Mouse (Mus musculus): Measurements from ENCODE around the gene Slc7a5. TPM values are rescaled to one million over a fixed set of nuclear protein-coding genes. Genes with fewer than 3 reads are reported as not detected.

Gene Slc7a5
- polyA plus RNA-seq, 1 experiment from 2014 or later: 17.5 TPM

- no peaks in the 10 kb centered on the region for H3K9me3 ChIP-seq
- H3K4me1 ChIP-seq: 0 out of 2 replicates have a peak, but pooled peaks cover 3% of the 10 kb centered on the region
- no peak for ATAC-seq (ENCODE audit: insufficient number of reproducible peaks, insufficient read depth, low FRiP score, low TSS enrichment)
- no peak overlapping the region for H3K9ac ChIP-seq
- H3K4me3 ChIP-seq: no peak overlapping the region
- H3K27ac ChIP-seq: no peak overlapping the region
- no peaks in the 10 kb centered on the region for H3K27me3 ChIP-seq
- H3K36me3 ChIP-seq: no peaks in the 10 kb centered on the region
- H3K4me2 ChIP-seq (replicated peaks): no peak overlapping the region
Observed at GRCm38 (mm10) chr8:121846815-121847214, 60.7 kb downstream of the Slc7a5 start.

- ATAC-seq (ENCODE audit: insufficient number of reproducible peaks, insufficient read depth, low FRiP score, low TSS enrichment): no peak
- Histone ChIP-seq H3K4me2 (replicated peaks) (no peak overlapping the region), H3K4me1 (no peaks in the 10 kb centered on the region), H3K27me3 (no peaks in the 10 kb centered on the region), H3K4me3 (no peak overlapping the region), H3K9ac (no peak overlapping the region), H3K36me3 (no peaks in the 10 kb centered on the region), H3K9me3 (no peaks in the 10 kb centered on the region), H3K27ac (no peak overlapping the region)
- 60% methylated on average over 6 of the region's 7 CpGs for WGBS
Observed at GRCm38 (mm10) chr8:121844765-121845164, 62.7 kb downstream of the Slc7a5 start.

GRCm38 (mm10) chr8:121843184-121843733 is 64.2 kb downstream of the Slc7a5 start:
- H3K4me1 ChIP-seq: no peaks in the 10 kb centered on the region
- WGBS: 73% methylated on average over 3 of the region's 3 CpGs
- no peak overlapping the region for H3K4me3 ChIP-seq
- H3K9me3 ChIP-seq: no peaks in the 10 kb centered on the region
- H3K36me3 ChIP-seq: no peaks in the 10 kb centered on the region
- H3K4me2 ChIP-seq (replicated peaks): no peak overlapping the region
- no peaks in the 10 kb centered on the region for H3K27me3 ChIP-seq
- H3K9ac ChIP-seq: no peak overlapping the region
- H3K27ac ChIP-seq: no peak overlapping the region
- no peak for ATAC-seq (ENCODE audit: insufficient number of reproducible peaks, insufficient read depth, low FRiP score, low TSS enrichment)

DNA sequence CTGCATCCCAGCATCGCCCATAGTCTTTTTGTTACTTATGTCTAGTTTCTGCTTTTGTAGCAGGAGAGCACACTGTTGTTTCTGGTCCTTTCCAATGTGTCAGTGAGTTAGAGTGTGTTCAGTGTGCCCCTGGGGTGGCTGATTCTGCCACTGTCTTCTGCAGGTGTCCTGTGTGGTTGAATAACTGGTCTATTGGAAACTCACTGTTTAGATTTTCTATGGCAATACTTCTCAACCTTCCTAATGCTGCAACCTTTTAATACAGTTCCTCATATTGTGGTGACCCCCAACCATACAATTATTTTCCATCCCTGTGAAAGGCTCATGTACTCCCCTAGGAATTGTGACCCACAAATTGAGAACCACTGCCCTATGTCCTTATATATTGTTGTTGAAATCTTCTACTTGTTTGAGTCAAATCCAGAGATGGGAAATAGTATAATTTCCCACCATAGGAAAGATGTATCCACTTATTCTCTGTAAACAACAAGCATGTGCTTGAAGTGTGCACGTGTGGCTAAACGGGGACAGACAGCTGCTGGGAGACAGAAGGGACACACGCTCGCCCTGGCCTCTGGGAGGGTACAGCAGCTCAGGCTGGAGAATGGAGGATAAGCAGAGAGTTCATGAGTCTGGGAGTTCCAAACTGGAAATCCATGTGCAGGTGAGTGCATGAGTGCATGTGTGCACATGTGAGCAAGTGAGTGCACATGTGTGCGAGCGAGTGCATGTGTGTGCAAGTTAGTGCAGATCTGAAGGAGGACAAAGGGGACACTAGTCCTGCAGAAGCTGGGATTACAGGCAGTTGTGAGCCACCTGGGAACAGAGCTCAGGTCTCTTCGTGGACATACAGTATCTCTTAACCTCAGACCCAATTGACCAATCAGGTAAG is 65.2 kb downstream of the Slc7a5 start:
- 88% methylated on average over 8 of the region's 8 CpGs for WGBS

GRCm38 (mm10) chr8:121841242-121841641 is 66.3 kb downstream of the Slc7a5 start:
- ATAC-seq (ENCODE audit: insufficient number of reproducible peaks, insufficient read depth, low FRiP score, low TSS enrichment): no peak
- Histone ChIP-seq H3K4me3 (no peak overlapping the region), H3K27ac (no peak overlapping the region), H3K9me3 (no peaks in the 10 kb centered on the region), H3K4me1 (no peaks in the 10 kb centered on the region), H3K9ac (no peak overlapping the region), H3K4me2 (replicated peaks) (no peak overlapping the region), H3K36me3 (no peaks in the 10 kb centered on the region), H3K27me3 (no peaks in the 10 kb centered on the region)
- WGBS: 50% methylated on average over 8 of the region's 8 CpGs

More for the DNA sequence above, 65.2 kb downstream of the Slc7a5 start:
- no peak overlapping the region for H3K9ac ChIP-seq
- no peaks in the 10 kb centered on the region for H3K4me1 ChIP-seq
- H3K4me2 ChIP-seq (replicated peaks): no peak overlapping the region
- ATAC-seq (ENCODE audit: insufficient number of reproducible peaks, insufficient read depth, low FRiP score, low TSS enrichment): no peak
- no peak overlapping the region for H3K27ac ChIP-seq
- no peaks in the 10 kb centered on the region for H3K36me3 ChIP-seq
- H3K4me3 ChIP-seq: no peak overlapping the region
- no peaks in the 10 kb centered on the region for H3K27me3 ChIP-seq
- no peaks in the 10 kb centered on the region for H3K9me3 ChIP-seq

DNA sequence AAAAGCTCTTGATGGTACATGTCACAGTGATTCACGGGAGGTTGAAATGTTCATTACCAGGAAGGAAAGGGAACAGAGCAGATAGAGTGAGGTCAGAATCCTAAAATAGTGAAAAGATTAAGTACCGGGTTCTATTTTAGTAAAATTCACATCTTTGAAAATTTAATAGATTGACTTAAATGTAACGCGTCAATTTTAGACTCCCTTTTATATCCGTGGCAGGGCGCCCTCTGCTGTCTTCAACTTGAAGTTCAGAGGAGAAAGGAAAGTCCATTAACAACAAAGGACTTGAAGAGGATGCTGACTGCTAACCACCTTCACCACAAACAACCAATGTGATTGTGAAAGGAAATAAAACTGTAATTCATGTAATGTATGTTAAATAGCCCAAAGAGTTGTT is 75.0 kb downstream of the Slc7a5 start:
- Histone ChIP-seq H3K4me1 (peaks cover 14% of the 10 kb centered on the region), H3K4me3 (no peak overlapping the region), H3K27me3 (no peaks in the 10 kb centered on the region), H3K4me2 (replicated peaks) (no peak overlapping the region), H3K36me3 (no peaks in the 10 kb centered on the region), H3K9me3 (no peaks in the 10 kb centered on the region), H3K9ac (no peak overlapping the region), H3K27ac (no peak overlapping the region)
- WGBS: 18% methylated on average over 6 of the region's 6 CpGs
- no peak for ATAC-seq (ENCODE audit: insufficient number of reproducible peaks, insufficient read depth, low FRiP score, low TSS enrichment)

DNA sequence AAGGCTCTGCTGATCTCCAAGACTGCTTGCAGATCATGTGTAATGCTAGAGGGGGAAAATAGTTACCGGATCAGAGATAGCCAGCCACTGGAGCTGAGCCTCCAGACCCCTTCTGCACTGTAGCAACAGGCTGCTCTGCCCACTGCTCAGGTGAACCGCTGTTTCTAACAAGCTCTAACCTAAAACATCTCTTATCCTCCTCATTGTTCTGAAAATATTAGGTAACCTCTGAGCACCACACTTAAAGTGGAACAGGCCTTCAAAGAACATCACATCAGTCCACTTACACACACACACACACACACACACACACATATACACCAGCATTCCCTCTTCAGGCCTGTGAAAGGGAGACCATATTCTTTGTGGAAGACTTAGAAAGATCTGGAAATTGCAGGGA is 75.4 kb downstream of the Slc7a5 start:
- Histone ChIP-seq H3K27me3 (no peaks in the 10 kb centered on the region), H3K4me2 (replicated peaks) (no peak overlapping the region), H3K9ac (no peak overlapping the region), H3K4me3 (no peak overlapping the region), H3K36me3 (no peaks in the 10 kb centered on the region), H3K27ac (no peak overlapping the region), H3K9me3 (no peaks in the 10 kb centered on the region), H3K4me1 (peaks cover 14% of the 10 kb centered on the region)
- no peak for ATAC-seq (ENCODE audit: insufficient number of reproducible peaks, insufficient read depth, low FRiP score, low TSS enrichment)
- WGBS: 61% methylated on average over 2 of the region's 2 CpGs

Other genes starting within 250 kb of the Slc7a5 start
- gene Jph3, start 178.1 kb downstream of the Slc7a5 start, polyA plus RNA-seq (2016; fragmentation: Nextera tagmentation; extraction: Ambion mirVana): 6.7 and 8.6 TPM in 2 replicates
- gene Klhdc4, start 78.1 kb downstream of the Slc7a5 start, polyA plus RNA-seq (2016; fragmentation: Nextera tagmentation; extraction: Ambion mirVana): 45.2 and 46.6 TPM in 2 replicates
- gene Car5a, start 37.2 kb upstream of the Slc7a5 start, polyA plus RNA-seq (2016; fragmentation: Nextera tagmentation; extraction: Ambion mirVana): not detected in 2 replicates
- gene Banp, start 42.1 kb upstream of the Slc7a5 start, polyA plus RNA-seq (2016; fragmentation: Nextera tagmentation; extraction: Ambion mirVana): 46.0 and 55.6 TPM in 2 replicates

Measured in embryonic facial prominence, embryonic 12.5 days (tissue).